Mouse (Mus musculus) fibroblast of lung, adult 2 months (primary cell): ENCODE data around the gene Gm20489.

Source experiments
- DNase-seq: peaks from one replicate; pipeline ENCODE4 v3.0.0-alpha.2; 2011; ENCODE audit warnings: low read depth

Gm20489 gene

DNA sequence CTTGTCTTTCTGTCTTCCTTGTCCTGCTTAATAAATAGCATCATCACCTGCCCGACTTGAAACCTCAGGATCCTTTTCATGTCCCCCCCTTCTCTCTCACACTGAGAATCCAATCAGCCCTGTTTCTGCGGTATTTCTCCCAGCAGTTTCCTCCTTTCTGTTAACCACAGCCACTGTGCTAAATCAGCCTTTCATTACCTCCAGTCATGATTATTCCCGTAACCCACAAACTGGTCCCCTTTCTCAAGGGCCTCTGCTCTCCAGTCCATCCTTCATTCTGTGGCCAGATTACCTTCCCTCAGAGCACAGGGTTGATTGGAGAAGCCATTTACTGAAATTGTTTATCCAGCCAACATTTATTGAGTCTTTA is at the start of gene Gm20489:
Gene Gm20489 (minus strand): TSS at position 269 of the 370 bp plus-strand sequence.
- DNase-seq: no peak

DNA sequence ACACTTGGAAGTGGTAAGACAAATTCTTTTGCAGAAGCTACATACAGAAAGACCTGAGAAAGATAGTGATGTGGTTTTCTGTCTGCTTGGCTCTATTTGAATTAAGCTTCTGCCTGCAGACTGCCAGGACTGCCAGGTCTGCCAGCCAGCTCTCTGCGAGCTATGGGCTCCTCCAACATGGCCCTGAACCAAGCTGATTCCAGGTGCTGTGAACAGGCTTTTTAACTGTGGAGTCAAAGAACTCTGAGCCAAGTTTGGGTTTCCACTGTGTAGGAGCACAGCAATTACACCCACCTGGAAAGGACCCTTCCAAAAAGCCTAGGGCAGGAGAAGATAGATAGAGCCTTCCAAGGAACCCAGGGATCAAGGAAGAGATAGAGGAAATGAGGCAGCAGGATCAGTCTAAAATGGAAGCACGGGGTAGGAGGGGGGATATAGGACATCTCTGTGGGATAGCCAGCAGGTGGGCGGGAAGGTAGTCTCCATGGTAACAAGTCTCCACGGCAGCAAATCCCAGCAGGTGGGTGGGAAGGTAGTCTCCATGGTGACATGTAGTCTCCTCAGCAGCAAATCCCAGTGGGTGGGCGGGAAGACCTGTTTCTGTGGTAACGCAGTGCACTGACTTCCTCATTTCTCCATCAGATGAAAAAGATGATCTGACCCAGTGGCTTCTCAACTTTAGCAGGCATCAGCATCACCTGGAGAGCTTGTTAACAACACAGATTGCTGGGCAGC is 45.0 kb upstream of the Gm20489 start:
- DNase-seq: no peak

DNA sequence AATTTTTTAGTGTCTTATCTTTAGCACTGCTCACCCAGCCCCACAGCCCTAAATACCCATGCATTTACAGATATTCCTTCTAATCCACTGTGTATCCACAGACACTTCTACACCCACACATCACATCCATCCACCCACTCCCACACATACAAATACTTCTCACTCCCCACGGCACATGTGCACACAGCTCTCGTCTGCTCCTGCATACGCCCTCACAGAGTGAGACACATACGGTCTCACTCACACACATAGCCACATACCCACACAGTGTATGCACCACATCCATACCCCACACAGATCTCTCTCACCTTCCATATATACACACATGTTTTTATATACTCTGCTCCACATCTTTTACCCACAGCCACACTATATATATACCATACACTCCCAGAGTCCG is 40.5 kb upstream of the Gm20489 start:
- DNase-seq: no peak

DNA sequence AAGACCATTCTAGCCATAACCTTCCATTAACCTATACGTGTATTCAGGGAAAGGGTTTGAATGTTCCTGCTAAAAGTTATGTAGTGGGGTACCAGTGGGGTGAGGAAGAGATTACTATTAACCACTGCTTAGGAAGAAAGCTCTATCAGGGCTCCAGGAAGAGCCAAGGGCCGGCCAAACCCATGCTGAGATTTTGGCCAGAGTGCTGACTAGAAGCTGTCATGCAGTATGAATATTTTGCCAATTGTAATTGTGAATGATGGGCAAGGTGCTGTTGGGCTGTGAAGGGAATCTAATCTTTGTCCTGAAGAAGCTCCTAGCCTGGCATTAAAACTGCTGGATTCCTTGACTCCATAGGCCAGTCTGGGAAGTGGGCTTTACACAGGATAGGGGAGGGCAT is 35.8 kb upstream of the Gm20489 start:
- DNase-seq: no peak

DNA sequence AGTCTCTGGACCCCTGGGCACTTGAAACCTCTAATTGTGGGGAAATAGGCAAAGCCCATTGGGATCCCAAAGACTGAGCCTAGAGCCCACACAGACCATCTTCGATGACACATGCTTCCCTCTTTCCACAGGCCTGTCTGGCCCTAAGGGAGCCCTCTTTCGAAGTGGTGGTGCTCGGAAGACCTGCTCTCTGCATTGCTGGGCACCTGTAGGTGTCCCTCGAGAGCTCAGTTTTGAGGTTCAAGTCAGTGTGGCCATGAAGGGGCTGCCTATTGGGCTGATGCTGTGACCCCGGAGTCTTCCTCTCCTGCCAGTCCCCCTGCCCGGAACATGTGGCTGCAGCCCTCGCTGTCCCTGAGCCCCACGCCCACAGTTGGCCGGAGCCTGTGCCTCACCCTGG is 32.8 kb upstream of the Gm20489 start:
- no peak for DNase-seq

DNA sequence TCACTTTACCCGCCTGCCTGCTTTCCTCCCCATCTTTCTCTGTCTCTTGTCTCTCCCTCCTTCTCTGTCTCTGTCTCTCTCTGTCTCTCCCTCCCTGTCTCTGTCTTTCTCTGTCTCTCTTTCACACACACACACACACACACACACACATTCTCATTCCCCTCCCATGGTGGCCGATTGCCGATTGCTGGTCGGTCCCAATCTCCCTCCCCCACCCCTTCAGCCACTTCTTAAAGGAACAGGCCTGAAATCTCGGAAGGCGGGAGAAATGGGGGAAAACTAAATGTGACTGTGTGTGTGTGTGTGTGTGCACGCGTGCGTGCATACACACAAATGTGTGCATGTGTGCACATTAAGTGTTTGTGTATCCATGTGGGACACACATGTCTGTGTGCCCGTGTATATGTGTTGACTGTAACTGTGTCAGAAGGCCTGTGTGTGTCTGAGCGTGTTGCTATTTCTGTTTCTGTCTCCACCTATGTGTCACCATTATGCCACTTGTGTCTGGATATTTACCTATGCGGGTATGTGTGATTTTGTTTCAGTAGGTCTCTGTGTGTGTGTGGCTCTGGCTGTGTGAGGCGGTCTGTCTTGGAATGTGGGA is 31.7 kb upstream of the Gm20489 start:
- DNase-seq: no peak

DNA sequence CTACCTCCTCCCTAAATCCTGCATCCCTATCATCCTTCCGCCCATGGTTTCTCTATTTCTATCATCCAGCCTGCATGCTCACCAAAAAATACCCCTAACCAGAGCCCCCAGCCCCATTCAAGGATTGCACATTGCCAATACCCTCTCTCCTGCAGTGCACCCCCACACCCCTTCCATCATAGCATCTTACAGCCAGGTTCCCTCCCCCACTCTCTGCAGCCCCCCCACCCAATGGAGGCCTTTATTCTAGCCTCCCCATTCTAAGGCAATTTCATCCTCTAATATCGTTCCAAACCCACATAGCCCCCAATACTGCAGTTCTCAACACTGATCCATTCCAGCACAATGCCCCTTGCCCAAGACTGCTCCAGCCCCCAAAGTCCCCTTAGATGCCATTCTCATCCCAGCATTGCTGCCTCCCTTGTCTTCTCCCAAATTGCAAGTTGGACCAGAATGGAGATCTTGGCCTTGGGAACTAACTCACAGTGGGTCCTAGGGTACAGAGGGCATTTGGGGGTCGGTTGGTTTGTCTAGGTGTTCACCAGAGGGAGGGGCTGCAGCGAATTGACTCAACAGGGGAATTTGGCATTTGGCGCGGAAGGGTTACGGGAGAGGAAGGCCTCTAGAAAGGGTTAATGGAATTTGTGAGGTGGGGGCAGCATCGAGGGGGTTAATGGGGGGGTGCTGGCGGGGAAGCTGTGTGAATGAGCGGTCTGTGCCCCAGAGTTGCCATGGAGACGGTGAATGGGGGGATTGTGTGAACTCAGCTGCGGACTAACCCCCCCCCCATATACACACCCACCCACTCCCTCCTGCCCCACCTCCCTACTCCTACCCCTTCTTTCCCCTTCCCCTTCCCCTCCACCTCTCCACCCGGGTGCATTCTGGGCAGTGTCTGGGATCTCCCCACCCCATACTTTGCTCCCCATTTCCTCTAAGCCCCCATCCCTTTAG is 30.9 kb upstream of the Gm20489 start:
- DNase-seq: no peak

DNA sequence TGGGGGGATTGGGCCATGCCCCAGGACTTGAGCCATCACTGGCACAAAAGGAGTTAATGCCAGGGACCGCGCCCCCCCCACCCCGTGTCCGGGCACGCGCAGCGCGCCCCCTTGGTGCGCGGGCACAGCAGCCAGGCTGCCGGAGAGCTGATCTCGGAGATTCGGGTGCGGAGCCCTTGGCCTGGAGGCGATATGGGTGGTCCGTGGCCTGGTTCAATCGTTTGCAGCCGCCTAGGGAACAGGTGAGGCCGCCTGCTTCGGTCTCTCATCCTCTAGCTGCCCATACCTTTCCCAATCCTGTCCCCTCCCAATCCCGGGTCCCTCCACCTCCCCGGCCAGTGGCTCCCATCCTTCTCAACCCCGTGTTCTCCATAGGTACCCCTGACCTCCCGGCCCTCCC is 30.2 kb upstream of the Gm20489 start, which contains the start of gene Nlgn3:
Gene Nlgn3 (plus strand): TSS at position 114 of the 400 bp plus-strand sequence.
- no peak for DNase-seq

DNA sequence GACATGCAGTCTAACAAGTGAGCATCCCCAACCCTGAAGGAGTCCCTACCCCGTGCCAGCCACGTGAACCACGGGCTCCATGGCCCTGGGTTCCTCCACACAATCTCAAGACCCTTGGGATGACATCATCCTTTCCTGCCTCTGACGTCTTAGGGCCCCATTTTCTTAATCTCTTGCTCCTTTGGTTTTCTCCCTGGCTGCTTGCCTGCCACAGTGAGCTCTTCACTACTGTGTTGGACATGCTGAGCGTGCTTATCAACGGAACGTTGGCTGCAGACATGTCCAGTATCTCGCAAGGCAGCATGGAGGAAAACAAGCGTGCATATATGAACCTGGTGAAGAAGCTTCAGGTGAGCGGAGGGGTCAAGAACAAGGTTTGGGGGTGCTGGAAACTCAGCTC is 21.3 kb upstream of the Gm20489 start:
- no peak for DNase-seq

DNA sequence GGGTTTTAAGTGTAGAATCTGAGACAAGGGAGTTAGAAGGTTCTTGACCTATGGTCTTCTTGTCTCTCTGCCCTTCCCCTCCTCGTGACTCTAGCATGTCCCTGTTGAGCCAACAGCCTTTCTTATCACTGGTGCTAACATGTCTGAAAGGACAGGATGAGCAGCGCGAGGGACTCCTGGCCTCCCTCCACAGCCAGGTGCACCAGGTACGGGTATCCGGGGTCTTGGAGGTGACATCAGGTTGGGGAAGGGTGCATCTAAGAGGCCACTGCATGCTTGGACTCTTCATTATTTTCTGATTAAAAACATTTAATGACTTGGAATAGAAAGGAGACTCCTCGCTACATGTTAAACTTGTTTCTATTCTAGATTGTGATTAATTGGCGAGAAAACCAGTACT is 20.2 kb upstream of the Gm20489 start:
- DNase-seq: no peak

DNA sequence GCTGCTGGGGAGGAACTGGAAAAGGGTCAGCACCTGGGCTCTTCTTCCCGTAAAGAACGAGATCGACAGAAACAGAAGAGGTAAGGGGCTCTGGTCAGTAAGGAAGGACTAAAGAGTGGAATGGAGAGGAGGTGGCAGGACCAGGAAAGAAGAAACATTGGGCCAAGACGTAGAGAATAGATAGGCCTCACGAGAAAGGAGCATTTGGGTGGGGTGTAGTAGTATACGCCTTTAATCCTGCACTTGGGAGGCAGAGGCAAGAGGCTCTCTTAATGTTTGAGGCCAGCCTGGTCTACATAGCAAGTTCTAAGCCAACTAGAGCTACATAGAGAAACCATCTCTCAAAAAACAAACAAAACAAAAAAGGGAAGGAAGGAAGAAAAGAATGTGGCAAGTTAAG is 19.6 kb upstream of the Gm20489 start:
- DNase-seq: no peak

DNA sequence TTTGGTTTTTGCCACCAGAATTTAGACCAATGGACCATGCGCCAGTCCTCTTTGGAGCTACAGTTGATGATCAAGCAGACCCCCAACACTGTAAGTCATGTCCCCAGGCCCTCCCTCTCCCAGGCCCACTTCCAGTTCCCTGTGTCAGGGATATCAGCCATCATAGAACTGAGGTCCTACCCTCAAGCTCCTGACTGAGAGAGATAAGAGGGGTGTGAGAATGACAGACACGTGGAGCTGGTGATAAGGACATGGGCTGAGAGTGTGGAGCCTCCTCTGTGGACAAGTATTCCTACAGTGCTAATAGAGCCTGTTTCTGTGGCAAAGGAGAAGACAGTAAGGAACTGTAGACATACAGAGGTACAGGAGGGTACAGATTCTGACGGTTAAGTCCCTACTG is 18.7 kb upstream of the Gm20489 start:
- no peak for DNase-seq

DNA sequence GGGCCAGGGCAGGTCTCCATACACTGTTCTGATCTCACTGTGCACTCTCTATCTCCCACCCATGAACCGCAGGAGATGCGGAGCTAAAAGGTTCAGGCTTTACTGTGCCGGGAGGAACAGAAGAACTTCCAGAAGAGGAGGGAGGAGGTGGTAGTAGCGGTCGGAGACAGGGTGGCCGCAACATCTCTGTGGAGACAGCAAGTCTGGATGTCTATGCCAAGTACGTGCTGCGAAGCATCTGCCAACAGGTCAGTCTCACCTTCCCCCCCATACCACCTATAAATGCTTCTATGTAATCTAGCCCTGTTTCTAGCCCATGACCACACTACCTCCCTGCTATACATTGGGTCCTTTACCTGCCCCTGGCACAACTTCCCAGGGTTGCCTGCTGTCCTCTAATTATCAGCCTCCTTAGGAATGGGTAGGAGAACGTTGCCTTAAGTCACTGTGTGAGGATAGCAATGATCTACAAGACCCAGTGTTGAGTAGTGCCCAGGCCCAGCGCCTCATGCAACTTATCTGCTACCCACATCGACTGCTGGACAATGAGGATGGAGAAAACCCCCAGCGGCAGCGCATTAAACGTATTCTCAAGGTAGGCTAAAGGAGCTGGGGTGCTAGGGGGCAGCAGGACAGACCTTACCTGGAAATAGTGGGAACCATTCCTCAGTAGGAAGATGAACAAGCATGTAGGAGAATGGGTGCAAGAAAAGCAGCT is 17.3 kb upstream of the Gm20489 start:
- DNase-seq: no peak

DNA sequence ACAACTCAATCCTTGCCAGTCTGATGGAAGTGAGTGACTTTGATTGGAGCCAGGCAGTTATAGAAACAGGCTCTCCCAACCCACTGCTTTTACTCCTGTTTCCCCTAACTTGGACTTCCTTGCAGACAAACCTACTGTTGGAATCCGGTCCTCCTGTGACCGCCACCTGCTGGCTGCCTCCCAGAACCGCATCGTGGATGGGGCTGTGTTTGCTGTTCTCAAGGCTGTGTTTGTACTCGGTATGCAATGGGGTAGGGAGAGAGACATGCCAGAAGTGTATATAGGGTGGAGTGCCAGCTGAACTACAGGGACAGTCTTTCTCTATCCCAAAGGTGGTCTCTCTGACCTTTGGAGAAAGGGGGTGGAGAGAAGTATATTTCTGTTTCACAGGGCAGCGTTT is 16.7 kb upstream of the Gm20489 start:
- peak; percentile 12 for DNase-seq

DNA sequence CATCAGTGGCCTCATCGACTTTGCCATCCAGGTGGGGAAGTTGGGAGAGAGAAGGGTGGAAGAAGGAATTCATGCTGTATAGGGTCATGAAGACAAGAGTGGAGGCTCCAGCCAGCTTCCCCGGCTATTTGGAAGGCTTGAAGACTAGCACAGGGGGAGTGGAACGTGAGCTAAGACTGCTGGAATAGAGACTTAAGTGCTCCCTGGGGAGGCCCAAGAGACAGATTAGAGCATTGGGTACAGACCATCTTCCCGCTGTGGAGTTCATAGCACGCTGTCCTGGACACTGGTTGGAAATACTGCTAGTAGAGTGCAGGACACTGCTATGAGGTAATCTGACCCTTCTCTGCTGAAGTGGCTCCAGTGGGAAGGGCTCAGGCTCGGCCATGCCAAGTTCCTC is 14.0 kb upstream of the Gm20489 start:
- no peak for DNase-seq

DNA sequence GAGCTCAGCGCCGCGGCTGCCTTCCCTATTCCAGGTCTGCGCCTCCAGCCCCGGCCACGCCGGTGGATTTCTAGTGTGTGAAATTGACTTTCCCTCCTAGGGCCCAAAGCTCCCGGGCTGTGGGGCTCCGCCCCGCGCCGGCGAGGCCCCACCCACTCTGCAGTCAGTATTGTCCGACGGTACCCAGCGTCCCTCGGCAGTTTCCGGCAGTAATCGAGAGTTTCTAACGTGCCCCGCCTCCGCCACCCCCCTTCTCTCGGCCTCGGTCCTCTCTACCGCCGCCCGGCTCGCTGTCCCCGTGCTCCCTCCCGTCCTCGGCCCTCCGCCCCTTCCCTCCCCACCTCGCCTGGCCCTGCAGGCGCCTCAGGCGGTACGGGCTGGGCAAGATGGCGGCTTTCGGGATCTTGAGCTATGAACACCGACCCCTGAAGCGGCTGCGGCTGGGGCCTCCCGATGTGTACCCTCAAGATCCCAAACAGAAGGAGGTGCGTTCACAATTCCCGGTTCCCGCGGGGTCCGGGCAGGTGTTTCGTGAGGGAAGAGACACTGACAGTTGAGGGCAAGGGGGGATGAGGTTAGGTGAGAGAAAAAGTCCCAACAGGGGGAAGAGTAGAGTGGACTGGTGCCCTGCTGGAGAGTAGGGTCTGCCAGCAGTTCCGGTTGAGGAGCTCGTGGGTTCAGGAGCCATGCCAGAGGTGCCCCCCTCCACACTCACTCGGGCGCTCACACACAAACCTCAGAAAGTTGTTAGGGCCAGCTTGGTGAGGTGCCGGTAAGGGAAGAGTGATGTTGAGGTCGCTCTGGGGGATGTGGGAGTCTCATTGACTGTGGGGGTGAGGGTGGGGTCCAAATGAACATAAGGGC is 5.3 kb upstream of the Gm20489 start, which contains the start of gene Med12:
Gene Med12 (plus strand): TSS at position 156 of the 864 bp plus-strand sequence.
- peak; percentile 71 for DNase-seq

DNA sequence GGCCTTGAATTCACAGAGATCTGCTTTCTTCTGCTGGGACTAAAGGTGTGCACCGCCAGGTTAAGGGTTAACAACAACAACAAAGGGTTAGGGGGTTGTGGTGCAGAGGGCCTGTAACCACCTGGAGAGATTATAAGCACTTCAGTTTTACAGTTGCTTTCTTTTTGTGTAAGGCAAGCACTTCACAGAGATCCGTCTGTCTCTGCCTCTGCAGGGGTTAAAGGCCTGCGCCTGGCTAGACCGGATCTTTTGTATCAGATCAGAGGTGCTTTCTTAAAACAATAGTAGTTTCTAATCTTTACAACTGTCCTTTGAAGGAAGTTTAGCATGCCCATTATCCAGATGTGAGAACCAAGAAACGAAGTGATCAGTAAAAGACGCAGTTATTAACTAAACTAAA is 4.6 kb upstream of the Gm20489 start:
- no peak for DNase-seq

DNA sequence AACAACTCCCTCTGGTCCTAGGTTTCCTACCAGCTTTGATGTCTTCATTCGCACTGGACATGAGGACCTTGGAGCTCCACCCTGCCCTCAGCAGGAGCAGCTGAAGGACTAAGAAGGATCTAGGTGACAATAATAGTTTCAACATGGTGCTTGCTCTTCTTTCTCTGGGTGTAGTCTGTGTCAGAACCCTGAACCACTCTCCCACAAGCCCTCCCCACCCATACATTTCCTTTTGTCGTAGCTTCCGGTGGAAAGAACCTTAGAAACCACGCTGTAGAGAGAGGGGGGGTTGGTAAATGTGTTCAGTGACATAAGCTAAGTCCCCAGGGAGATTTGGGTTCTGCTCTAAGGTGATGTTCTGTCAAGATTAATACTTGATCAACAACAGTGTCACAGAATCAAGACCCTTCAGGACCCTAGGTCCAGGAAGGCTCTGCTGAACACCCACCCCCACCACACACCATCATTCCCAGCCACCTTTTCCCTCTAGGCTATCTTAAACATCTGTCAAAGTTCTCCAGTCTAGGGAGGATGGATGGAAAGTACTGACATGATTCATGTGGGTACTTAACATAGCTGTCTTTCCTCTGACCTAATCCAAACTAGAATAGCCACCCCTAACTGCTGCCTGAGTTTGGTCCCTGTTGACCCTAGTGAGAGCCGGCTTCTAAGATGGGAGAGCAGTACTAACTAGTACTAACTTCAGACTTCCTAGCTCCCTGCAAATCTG is 633 bp downstream of the Gm20489 start, which contains the start of gene Il2rg:
Gene Il2rg (minus strand): TSS at position 231 of the 730 bp plus-strand sequence.
- DNase-seq: no peak

DNA sequence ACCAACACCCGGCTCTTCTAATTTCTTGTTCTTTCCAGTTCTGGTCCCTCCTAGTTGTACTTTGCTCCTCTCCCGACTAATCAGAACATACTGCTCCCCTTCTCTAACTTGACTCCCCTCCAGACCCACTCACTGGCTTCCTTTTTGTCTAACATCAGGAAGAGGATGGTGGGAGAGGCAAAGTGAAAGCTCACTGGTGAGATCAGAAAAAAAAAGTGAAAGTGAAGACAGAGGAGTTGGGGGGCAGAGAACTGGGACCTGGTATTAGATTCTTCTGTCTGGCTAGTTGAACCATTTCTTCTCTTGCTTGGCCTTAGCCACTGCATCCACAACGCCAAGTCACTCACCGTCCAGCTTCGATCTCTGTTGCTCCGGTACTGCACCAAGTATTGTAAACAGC is 2.2 kb downstream of the Gm20489 start:
- no peak for DNase-seq

DNA sequence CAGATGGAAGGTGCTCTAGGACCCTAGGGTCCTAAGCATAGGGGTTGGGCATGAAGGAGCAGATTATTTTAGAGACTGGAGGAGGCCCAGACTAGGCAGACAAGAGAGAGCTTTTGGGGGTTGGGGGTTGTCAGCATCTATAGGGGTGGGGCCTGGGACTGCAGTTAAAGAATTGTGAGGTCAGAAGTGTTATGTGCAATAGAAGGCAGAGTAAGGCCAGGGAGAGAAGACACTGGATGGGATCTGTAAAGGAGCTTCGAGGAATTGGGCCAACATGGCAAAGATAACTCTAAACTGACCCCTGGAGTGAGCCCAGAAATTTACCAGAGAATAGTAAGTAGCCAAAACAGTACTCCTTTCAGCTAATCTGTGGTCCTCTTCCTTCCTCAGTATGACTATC is 4.9 kb downstream of the Gm20489 start, which contains the start of gene Gm614:
Gene Gm614 (minus strand): TSS at position 101 of the 400 bp plus-strand sequence.
- no peak for DNase-seq
